Mouse (Mus musculus) kidney, postnatal 4 days (tissue): ENCODE measurements around the gene Olfr521.
"Not testable (repeated sequence)": the region's sequence is repeated elsewhere in the genome, so short reads cannot be mapped to it uniquely, and the experiment has no call there.

Source experiments
- DNase-seq, 2 experiments: peaks; one replicate each; pipeline ENCODE4 v3.0.0; 2021; ENCODE audit warnings: mixed read lengths in 2 of 2

The Olfr521 gene

DNA sequence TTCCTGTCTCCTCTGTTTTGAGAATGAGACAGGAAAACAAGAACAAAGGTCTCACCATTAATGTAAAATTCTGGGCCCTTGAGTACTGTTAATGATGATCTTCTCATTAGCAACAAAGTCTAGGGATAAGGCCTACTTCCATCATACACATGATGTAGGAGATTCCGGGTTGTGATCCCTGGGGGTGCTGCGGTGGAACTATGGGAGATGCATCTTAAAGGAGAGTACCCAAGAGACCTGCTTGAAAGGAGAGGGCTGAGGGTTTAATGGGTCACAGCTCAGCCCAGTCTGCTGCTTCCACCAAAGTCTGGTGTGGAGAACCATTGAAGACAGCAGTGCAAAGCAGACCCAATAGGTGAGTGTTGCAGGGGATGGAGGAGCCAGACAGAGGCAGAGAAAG is at the start of gene Olfr521:
Gene Olfr521 (plus strand): TSS at position 301 of the 400 bp plus-strand sequence.
- no peak for DNase-seq

GRCm38 (mm10) chr7:99716536-99716935 is 46.8 kb upstream of the Olfr521 start:
- no peak for DNase-seq

DNA sequence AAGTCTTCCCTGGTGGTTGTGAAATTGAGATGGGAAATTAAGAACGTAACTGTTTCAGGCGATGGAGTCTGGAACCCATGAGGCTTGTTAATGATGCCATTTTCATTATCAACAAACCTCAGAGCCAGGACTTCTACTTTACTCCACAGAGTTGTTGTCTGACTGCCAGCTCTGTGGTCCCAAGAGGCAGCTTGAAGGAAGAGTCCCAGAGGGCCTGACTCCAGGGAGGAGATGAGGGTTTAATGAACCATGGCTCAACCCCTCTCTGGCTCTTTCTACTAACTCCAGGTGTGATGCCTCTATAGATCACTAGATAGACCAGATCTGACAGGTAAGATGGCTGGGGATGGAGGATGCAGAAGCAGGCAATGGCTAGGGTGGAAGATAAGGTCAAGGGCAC is 33.3 kb upstream of the Olfr521 start, which contains the start of gene Olfr520:
Gene Olfr520 (plus strand): TSS at position 301 of the 400 bp plus-strand sequence.
- DNase-seq, result no peak

- no peak for DNase-seq
Measured at GRCm38 (mm10) chr7:99734612-99735011, 28.7 kb upstream of the Olfr521 start.

GRCm38 (mm10) chr7:99735491-99735890 is 27.8 kb upstream of the Olfr521 start:
- DNase-seq, result not testable (repeated sequence)

DNA sequence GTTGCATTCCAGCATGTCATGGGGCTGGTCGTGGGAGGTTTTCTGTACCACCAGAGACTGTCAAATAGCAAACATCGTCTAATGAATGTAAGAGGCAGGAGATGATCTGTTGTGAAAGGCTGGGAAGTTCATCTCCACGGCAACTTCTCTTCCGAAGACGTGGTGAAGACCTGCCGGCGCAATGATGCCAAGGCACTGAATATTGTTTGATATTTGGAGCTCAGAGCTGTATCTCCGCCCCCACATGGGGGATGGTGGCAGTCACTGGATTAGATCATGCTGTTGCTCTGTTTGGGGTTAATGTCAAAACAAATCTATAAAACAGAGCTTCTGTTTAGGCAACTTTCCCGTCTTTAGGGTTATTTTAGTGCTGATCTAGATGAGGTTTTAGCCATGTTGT is 24.0 kb upstream of the Olfr521 start:
- peak; percentile 18 to 43 for DNase-seq

- no peak for DNase-seq
Measured at GRCm38 (mm10) chr7:99781385-99781784, 18.1 kb downstream of the Olfr521 start.

DNA sequence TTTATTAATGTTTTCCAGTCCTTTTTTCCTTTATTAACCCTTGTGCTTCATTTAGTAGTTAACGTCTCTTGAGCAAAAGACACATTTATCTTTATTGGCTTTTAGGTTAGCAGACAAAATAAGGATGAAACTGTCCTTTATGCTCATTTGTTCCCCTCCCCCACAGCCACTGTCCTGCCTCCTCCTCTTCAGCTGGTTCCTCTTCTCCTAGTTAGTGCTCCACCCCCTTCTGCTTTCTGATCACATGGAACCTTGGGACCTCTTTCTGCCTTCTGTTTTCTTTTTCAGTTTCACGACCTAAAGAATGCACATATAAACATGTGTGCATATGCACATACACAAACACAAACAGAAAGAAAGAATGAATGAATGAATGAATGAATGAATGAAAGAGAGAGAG is 18.6 kb downstream of the Olfr521 start:
- no peak for DNase-seq

GRCm38 (mm10) chr7:99783421-99783820 is 20.1 kb downstream of the Olfr521 start:
- DNase-seq, result no peak

DNA sequence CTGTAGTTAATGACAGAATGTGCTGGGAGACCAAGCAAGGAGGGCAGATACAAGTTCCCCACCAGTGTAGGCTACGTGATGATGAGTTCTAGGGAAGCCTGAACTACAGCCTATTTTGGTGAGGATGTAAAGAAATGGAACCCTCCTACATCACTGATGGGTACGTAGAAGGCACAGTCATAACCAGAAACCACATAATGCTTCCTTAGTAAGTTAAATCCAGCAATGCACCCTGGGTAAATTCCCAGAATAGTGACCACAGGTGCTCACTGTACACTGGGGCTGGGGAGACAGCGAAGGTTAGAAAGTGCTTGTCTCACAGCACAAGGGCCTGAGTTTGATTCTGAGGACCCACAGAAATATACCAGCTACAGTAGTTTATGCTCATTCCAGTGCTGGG is 22.2 kb downstream of the Olfr521 start:
- no peak for DNase-seq

DNA sequence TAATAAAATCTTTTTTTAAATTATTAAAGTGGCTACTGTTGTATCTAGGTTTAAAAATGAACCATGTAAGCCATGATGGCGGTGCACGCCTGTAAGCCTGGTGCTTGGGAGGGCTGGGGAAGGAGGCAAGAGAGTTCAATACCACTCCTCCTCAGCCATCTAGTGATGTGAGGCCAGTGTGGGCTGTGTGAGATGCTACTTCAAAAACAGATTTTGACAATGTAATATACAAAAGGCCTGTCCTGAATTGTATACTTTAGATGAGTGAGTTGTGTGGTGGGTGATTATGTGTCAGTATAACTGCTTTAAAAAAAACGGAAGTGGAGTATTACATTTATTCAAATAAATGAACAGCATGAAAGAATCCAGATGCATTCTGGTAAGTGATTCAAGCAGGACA is 23.5 kb downstream of the Olfr521 start:
- DNase-seq, result no peak

DNA sequence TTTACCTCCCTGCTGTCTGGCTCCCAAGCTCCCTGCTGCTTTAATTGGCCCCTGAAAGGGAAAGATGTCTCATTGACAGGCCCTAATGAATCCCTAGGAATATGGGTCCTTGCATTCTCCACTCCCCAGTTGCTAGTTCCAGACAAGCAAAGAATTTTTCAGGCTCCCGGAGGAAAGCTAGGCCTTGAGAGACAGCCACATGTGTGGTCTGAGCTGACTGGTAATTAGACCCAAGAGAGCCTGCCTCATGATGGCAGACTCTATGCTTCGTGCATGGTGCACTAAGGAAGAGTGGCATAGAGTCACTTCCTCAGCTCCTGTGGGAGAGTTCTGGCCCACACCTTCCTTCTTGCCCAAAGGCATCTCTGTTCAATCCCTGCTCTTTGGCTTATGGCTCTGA is 24.6 kb downstream of the Olfr521 start:
- no peak for DNase-seq

DNA sequence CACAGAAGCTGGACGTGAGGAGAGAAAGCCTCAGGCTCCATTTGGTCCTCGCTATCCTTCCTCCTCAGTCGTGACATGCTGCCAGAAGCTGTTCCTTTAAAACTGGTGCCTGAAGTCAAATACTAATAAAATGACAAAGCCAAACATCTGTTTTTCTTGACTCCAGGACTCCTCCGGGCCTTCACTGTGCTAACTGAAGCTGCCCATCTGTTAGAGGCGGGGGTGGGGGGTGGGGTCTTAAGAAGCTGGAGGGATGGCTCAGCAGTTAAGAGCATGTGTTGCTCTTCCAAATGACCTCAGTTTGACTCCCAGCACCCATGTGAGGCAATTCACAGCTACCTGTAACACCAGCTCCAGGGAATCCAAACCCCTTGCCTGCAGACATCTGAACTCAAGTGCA is 25.3 kb downstream of the Olfr521 start:
- peak; percentile 17 to 42 for DNase-seq

DNA sequence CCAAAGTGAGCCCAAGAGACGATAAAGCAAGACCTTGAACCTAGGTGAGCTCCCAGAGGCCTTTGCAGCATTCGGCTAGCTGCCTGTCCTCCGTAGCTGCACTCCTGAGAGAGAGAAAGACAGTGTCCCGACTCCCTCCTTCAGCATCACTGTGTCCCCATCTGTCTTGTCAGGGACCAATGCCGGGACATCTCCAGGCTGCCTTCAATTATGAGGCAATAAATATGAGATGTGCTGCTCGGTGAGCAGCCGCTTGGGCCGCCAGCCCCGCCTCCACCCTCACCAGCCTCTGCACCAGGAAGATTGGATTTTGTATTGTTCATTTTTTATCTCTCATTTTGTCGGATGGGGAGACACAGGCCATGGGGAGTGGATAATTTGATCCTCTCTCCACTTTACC is 27.5 kb downstream of the Olfr521 start:
- DNase-seq, result no peak

- no peak for DNase-seq
Measured at GRCm38 (mm10) chr7:99794096-99794495, 30.8 kb downstream of the Olfr521 start.

- peak; percentile 43 to 58 for DNase-seq
Measured at GRCm38 (mm10) chr7:99795192-99795981, 32.1 kb downstream of the Olfr521 start.

- no peak for DNase-seq
Measured at GRCm38 (mm10) chr7:99796471-99796870, 33.2 kb downstream of the Olfr521 start.

DNA sequence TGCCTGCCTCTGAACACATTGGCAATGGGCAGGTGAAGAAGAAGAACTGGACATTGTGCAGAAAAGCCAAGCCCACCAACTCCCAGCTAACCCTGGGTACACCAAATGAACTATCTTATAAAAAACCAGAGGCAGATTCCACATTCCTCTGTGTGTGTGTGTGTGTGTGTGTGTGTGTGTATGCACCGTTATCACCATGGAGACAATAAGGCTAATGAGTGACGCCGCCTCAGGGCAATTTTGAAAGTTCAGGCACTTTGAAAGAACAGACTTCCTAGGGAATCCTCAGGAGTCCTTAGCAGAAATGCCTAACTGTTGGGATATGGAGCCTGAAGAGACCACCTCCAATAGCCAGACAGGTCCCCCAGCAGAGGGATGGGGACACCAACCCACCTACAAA is 34.0 kb downstream of the Olfr521 start:
- DNase-seq, result no peak

DNA sequence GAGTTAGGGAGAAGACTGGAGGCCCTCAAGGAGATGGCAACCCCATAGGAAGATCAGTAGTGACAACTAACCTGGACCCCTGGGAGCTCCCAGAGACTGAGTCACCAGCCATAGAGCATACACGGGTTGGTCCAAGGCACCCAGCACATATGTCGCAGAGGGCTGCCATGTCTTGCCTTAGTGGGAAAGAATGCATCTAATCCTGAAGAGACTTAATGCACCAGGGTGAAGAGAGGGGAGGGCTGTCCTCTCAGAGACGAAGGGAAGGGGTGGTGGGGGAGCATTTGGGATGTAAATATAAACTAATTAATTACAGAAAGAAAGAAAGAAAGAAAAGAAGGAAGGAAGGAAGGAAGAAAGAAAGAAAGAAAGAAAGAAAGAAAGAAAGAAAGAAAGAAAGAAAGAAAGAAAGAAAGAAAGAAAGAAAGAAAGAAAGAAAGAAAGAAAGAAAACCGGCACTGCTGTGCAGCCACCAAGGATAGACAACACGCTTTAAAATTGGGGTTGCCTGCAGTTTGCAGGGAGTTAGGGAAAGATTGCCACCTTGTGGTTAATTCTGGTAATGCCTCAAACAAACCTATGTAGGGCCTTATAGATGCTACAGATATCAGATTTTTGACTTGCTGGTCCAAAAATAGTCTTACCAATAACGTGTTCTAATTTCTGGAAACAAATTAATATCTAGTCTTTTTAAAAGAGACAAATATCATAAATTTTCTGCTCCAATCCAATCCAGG is 34.8 kb downstream of the Olfr521 start:
- DNase-seq, result peak; percentile 42 to 59

DNA sequence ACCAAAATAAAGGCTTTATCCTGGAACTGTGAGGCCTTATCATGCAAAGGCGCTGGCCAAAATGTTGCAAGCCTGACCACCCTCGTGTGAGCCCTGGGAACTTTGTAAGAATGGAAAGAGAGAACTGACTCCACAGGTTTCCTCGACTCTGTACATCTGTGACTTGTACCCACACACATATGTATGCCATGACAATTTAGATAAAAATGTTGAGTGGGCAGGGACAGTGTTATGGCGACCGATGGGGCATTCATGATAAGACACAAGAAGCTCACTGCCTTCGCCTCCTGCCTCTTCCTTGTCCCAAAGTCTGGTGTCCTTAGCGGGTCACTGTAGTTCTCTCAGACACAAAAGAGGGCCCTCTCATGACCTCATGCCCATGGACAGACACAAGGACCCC is 35.8 kb downstream of the Olfr521 start:
- no peak for DNase-seq

DNA sequence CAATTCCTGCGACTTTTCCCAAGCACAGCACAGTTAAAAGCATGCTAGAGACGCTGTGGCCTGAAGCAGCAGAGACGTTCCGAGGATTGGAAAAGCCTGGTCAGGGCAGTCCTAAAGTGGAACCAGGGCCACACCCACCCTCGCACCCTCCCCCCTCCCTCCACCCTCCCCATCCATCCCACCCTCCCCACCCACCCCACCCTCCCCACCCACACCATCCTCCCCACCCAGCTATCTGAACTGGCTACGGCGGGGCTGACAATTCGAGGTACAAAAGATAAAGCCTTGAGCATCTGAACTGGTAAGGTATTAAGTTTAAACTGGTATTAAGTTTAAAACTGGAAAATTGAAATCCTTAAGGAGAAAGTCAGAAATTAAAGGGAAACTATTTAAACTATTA is 40.2 kb downstream of the Olfr521 start:
- no peak for DNase-seq

- not testable (repeated sequence) for DNase-seq
Measured at GRCm38 (mm10) chr7:99804033-99804432, 40.7 kb downstream of the Olfr521 start.

- DNase-seq, result no peak
Measured at GRCm38 (mm10) chr7:99805340-99805739, 42.0 kb downstream of the Olfr521 start.

DNA sequence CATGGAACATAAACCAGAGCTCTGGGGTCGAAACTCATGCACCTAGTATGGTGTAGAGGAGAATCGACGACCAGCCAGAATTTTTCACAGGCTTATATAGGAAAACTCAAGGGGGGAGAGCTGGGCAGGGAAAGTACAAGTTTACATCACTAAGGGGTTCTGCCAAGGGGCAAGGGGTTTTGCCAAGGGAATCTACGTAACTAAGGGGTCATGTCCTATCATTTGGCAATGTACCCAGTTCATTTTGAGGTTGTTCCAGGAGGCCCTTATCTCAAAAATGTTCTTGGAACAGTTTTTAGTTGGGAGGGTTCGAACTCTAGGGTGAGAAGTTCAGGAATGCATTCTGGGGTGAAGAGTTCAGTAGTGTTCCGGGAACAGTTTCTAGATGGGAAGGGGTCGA is 43.7 kb downstream of the Olfr521 start:
- DNase-seq, result not testable (repeated sequence)
